Mouse (Mus musculus): ENCODE data around the gene Sdhb.
A peak's percentile ranks its signal among the peaks of the same experiment; 100 is the strongest.

Sdhb gene

DNA sequence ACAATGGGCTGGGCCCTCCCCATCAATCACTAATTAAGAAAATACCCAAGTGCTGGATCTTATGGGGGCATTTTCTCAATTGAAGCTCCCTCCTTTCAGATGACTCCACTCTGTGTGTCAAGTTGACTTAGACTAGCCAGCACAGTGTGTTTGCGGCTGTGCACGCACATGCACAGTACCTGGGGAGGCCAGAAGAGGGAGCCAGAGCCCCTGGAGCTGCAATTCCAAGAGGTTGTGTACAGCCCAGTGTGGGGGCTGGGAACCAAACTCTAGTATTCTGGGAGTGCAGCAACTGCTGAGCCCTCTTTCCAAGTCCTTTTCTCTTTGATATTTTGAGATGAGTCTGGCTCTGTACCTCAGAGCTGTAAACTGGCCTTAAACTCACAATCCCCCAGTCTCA is 20.6 kb downstream of the Sdhb start:
- DNase-seq = peak; percentile 42

DNA sequence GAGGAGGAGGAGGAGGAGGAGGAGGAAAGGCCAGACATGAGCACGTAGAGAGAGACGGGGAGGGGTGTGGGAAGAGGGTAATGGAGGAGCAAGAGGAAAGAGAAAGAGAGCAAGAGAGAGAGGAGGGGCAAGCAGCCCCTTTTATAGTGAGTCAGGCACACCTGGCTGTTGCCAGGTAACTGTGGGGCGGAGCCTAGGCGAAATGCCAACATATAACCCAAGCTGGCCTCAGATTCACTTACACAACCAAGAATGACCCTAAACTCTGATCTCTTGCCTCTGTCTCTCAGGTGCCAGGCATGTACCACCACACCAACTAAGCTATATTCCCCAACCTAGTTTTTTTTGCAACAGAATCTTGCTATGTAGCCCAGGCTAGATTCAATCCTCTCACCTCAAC is 21.8 kb downstream of the Sdhb start:
- peak; percentile 55 to 62 for DNase-seq

DNA sequence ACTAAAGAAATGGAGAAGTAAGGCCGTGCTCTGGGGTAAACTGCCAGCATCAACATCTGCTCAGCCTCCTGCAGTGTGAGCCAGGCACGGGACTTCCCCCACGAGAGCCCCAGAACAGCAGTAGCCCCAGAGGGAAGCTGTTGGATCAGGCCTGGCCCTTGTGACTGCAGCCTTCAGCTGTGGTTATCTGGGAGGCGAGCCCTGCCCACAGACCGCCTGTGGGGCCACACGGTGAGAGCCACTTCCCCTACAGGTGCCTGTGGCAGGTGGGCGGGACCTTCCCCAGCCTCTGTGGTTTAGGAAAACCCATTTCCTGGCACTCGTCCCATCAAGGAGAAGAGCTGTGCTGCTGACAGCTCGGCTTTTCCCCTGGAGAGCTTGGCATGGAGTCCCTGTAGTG is 22.4 kb downstream of the Sdhb start:
- peak; percentile 86 to 89 for DNase-seq

DNA sequence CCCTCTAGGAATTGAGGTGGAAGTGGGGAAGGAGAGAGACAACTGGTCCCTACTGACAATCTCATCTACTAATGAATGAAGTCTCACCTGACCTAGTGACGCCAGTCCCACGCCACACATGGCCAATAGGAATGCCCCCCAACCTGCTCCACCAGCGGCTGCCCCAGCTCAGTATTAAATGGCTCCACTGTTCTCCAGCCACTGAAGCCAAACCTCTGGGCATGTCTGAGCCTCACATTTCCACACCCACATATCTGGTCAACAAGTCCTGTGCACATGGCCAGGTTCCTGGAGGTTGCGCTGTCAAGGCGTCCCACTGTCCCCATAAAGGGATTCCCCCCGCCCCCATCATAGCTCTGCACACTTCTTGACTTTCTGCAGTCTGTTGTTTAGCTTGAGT is 23.5 kb downstream of the Sdhb start:
- DNase-seq = no peak

DNA sequence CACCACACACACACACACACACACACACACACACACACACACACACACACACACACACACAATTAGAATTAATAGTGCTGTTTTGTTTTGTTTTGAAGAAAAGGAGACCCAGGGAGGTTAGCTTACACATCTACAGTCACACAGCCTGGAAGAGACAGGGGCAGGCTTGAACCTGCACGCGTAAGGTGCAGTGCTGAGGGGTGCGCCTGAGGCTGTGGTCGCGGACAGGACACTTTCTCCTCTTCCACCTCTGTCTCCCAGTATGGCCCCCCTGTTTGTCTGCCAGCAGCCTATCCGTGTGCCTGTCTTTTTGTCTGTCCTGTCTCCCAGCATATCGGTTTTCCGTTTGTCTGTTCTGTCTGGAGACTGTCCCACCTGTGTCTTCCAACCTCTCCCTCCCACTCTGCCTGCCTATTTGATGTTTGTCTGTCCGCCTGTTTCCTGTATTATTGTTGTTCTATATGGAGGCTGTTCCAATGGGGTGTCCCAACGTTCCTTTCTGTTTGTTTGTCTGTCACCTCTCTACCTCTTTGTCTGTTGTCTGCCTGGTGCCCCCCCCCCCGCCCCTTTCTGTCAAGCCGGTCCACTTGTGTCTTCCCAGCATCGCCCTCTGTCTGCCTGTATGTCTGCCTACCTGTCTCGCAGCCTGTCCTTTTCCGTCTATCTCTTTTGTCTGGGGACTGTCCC is 25.2 kb downstream of the Sdhb start:
- no peak for DNase-seq

DNA sequence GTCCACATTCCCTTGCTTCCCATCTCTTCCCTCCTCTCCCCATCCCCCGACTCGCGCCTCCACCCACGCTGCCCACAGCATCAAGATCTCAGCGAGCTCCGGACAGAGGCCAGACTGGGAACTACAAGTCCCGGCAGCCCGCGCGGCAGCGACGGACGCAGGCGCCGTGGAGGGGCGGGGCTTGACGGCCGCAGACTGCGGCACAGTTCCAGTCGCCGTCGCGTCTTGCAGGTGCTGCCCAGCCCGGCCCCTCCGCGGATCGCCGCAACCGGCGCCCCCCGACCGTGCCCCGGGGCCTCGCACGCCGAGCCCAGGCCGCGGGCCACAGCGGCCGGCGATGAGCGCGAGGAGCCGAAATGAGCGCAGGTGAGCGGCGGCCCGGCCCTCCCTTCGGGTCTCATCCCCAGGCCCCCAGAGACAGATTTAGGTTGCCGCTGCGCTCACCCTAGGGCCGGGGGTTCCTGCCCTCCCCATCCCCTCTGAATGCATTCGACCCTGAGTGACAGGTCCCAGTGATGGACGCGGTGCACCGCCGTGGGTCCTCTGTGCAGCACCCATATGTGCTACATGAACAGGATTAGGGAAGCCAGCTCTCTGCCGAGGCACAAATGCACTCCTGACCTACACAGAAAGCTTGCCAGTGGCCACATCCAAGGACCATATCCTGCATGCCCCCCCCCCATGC is 25.9 kb downstream of the Sdhb start, which contains the start of gene Atp13a2:
Gene Atp13a2, plus strand, starts transcription at position 163 of the 685 bp plus-strand sequence.
- peak; percentile 91 to 93 for DNase-seq

DNA sequence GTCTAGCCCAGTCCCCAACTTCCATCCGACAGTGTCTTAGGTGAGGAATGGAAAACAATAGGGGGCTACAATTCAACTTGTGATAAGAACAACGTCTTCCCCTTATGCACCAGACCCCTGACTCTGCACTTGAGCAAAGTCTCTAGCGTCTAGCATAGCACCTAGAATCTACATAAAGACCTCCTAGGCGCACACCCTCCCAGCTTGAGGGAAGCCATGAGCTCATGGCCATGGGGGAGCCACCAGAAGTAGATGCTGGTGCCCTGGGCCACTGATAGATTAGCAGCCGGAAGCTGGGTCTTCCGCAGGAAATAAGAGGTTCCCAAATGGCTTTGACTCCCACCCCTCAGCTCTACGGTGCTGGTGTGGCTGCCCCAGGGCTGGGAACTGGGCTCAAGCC is 26.5 kb downstream of the Sdhb start:
- peak; percentile 34 to 38 for DNase-seq

DNA sequence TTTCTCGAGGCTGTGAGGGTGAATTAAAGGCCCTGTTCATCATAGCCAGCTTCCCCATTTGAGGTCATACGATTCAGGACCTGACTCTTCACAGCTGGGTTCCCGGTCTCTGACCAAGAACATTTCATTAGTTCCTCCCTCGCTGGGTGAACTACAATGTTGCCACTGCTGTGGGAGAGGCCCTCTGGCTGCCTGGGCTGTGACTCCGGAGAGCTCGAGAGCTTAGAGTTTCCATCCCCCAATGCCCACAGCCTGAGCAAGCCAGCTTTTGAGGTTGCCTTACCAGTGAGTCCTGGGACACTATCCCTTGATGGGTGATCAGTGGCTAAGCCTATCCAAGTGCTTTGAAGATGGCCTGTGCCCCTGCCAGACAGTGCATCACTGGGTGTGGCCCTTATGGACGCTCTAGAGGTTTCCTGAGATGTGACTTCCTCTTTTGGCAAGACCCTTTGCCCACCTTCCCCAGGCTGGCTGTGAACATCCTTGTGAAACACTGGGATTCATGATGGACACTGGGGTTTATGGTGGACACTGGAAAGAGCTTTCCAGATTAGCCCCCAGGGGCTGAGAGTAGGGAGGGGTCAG is 27.8 kb downstream of the Sdhb start:
- peak; percentile 76 to 77 for DNase-seq

DNA sequence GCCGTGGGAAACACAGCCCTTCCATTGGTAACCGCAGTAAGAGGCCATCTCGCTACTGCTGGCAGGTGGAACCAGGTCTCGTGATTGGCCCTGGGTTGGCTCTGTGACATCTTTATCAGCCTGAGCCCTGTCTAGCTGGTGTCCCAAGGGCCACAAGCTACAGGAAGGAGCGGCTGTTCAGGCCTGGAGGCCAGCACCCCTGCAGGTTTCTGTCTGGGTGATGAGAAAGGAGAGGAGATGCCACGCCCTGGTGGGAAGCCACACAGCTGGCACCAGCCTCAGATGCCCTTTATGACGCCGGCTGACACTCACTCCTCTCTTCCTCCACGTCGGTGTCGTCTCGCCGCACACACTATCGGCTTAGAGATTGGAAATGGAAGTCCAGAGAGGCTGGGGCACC is 28.4 kb downstream of the Sdhb start:
- DNase-seq = peak; percentile 71 to 77

DNA sequence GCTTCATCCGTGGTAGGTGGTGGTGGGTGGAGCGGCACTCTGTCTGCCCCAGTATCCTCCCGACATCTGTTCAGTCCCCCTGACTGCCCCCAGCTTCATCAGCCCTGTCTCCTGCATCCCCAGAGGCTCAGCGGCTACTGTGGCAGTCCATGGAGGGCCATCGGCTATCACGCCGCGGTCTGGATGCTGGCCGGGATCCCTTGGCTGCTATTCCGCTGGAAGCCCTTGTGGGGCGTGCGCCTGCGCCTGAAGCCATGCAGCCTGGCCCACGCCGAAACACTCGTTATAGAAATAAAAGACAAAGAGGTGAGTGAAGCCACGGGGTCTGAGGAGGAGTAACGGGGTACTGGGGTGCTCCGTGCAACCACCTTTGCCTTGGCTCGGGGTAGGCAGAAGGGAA is 31.2 kb downstream of the Sdhb start:
- no peak for DNase-seq

DNA sequence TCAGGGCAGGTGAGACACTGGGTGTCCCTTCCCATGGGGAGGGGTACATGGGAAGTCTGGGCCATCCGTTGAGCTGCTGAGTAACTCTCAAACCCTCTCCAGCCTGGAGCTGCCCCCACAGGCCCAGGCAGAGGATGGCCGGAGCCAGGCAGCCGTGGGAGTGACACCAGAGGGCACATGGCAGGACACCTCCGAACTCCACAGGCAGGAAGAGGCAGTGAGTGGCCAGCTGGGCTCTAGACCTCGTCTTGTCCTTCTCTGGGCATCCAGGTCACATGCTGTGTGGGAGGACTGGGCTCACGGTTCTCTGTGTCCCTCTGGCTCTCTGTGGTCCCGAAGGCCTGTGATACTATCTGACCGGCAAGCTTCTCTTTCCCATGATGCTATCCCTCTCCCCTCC is 32.8 kb downstream of the Sdhb start:
- DNase-seq = no peak

DNA sequence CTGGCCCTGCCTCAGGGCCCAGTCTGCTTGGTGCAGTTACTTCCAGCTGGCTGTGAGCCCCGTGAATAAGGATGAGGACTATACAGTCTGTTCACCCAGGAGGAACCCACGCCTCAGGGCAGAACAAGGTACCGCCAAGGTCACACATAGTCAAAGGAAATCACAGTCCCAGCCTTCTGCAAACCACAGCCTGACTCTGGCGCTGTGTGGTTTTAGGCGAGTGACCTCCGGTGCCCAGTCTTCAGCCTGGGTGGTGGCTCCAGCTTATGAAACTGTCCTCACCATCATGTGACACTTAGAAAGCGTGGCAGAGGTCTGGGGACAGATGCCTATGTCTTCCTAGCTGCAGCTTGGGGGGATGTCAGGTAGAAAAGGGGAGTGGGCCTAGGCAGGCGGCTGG is 34.8 kb downstream of the Sdhb start:
- no peak for DNase-seq

DNA sequence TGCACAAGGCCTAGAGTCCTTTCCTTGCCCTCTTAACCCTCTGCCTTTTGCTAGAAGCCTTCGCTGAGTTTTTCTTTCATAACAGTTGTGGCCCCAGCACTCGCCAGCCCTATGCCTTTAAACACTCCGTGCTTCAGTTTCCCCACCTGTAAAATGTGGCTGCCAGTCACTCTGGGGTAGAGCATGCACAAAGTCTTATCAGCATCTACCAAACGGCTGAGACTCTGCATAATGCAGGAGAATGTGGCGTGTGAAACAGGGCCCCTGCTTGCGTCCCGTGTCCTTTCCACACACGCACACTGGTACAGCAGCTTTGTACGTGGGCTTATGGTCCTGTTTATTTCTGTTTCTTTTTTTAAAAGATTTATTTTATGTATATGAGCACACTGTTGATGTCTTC is 35.8 kb downstream of the Sdhb start:
- DNase-seq = no peak

DNA sequence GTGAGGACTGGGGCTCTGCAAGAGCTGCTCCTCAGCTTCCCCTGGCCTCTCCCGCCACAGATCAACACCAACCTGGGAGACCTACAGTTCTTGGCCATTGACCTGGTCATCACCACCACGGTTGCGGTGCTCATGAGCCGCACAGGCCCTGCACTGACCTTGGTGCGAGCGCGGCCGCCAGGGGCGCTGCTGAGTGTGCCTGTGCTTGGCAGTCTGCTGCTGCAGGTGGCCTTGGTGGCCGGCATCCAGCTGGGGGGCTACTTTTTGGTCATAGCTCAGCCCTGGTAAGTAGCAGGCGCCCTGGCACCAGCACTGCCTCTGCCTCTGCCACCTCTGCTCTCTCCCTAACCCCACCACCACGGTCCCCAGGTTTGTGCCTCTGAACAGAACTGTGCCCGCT is 45.0 kb downstream of the Sdhb start:
- DNase-seq = no peak

DNA sequence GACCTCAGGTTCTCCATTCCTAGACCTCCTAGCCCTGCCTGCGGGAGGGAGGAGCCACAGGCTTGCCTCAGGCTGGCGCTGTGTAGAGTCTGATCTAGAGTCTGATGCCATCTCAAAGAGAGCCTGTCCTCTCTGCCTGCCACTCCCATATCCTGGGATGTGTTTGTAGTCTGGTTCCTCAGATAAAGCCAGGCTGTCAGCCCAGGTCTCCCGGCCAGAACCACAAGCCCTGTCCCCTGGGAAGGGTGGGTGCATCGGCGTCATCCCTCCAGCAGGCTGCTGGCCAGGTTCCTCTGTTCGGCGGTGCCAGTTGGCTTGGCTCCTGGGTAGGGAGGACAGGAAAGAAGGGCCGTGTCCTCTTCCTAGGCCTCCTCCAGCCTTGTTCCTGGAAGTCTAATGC is 47.0 kb downstream of the Sdhb start:
- no peak for DNase-seq

DNA sequence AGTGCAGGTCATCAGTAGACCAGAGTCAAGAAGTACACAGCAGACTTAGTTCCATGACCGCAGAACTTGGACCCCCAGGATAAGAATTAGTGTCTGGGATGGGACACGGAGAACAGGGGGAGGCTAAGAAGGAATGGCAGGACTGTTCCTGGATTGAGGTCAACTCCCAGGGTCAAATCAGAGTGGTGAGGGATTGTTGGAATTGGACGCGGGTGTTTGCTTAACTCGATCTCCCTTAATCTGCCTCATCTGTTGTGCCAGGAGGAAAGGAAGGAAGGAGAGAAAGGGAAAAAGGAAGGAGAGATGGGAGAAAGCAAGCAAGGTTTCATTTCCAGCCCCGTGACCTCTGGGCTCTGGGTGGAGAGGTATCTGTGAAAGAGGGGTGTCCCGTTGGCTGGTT is 49.1 kb downstream of the Sdhb start, which contains the start of gene Mfap2:
Gene Mfap2, plus strand, starts transcription at position 301 of the 400 bp plus-strand sequence.
- no peak for DNase-seq

DNA sequence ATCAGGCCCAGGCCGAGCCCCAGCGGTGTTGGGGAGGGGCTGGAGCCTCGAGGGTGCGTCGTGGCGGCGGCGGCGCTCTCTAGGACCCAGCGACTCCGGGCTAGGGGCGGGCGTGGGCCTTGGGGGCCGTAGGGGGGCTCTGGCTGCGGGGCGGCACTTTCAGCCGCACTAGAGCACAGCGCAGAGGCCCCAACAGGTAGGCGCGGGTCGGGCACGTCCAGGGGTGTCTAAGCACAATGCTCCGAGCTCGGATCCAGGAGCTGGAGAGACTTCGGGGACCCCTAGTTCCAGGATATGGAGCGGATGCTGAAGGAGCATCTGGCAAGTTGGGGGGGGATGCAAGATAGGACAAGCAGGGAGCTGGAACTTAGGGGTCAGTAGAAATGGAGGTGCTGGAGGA is 49.5 kb downstream of the Sdhb start:
- DNase-seq = no peak

DNA sequence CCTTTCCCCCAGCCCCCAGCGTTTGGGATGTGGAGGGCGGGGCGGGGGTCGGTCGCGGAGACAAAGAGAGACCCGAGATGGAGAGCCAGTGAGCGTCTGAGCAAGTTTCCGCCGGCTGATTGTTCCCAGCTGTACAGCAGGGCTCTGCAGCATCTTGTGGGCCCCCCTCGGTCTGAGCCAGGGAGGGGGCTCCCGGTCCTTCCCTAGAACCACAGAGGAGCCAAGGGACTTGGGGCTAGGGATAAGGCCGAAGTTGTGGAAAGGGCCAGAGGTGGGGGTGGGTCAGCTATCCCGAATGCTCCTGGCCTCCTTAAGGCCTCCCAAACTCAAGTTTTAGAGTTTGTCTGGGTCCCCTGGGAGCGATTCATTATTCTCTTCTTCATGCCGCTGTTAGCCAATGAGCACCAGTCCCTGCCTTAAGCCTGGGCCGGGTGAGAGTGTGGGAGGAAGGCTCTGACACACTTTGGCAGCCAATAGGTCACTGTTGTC is 50.0 kb downstream of the Sdhb start:
- DNase-seq = no peak

DNA sequence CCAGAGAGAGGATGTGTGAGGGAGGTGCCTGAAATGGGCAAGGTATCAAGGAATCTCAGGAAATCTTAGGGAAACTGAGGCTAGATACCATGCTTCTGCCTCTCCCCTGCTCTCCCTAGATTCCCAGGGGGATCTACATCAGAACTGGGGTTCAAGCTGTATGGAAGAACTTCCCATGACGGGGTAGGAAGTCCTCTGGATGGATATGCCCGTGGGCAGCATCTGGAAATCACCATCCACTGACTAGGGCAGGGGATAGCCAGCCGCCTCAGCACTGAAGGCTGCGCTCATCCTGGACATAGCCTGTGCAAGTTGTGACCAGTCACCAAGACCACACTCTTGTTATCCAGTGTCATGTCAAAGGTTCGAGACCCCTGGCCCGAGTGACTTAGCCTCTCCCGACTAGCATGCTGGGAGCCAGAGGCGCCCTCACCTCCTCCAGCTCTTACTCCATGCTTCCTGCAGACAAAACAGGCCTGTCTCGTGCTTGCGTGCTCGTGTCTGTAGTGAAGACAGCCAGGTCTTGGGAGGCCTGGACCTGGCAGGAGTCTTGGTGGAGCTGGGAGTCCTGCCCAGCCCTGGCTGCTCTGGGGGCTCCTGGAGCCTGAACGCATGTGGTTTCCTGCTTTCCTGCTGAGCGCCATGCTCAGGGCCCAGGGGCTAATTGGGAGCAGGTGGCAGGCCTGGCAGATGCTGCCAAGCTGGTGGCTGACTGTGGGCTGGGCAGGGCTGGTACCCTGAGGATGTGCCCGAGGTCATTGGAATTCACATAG is 50.7 kb downstream of the Sdhb start:
- DNase-seq = no peak

DNA sequence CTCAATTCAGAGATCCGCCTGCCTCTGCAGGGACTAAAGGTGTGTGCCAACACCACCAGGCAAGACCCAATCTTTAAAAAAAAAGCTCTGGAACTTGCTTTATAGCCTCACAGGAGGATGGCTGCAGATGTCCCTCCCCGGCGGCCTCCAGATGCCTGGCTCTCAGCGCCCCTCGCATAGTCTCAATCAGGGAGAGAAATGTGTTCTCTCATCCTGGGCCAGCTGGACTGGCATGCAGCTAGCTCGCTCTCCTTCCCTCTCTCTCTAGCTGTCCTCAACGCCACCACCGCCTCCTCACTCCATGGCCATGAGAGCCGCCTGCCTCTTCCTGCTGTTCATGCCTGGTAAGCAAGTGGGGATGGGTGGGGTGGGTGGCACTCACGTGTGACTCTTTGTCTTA is 51.6 kb downstream of the Sdhb start:
- DNase-seq = no peak

DNA sequence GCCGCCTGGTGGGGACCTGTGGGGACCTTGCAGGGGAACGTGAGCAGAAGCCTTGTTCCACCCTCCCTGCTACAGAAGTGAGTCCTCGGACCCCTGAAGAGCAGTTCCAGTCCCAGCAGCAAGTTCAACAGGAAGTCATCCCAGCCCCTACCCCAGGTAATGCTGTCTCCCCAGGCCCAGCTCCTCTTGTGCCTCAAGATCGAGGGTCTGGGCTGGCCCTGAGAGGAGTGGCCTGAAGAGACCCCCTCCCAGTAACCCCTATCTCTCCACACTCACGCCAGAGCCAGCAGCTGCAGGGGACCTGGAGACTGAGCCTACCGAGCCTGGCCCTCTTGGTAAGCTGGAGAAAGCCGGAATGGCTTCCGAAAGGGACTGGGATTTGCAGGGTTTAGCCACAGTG is 53.1 kb downstream of the Sdhb start:
- no peak for DNase-seq

DNA sequence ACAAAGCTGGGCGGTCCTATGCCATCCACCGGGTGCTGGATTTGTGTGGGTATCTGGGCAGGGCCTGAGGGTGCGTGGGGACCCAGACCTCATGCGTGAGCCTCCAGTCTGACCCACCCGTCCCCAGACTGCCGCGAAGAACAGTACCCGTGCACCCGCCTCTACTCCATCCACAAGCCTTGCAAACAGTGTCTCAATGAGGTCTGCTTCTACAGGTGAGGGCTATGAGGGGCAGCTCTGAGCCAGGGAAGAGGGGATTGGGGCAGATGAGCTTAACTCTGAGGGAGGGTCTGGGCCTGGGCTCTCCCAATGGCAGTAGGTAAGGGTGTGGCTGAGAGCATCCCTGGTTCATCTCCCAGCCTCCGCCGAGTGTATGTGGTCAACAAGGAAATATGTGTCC is 53.9 kb downstream of the Sdhb start:
- DNase-seq = no peak

DNA sequence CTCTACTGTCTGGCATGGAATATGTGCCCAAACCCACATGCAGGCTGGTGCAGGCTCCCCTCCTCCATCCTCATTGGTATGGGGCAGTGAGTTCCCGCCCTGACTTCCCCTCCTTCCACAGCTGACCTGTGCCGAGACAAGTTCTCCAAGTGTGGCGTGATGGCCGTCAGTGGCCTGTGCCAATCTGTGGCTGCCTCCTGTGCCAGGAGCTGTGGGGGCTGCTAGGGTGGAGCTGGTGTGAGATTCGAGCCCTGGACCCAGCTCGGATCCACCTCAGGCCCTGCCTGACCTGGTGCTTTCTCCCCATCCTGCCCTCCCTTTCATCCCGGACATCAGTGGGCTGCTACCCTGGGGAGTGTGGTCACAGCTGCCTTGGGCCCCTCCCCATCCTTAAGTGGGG is 54.4 kb downstream of the Sdhb start:
- DNase-seq = no peak

Measured in B cell, adult 2 months (primary cell).